Mouse (Mus musculus) heart, postnatal 0 days (tissue): Measurements from ENCODE around the gene Olfr397.

Source experiments
- CTCF ChIP-seq: IDR thresholded peaks from 2 replicates; pipeline ENCODE4 v1.5.1; 2016; ENCODE audit warnings: antibody characterized with exemption, control low read depth, low read depth
- EP300 ChIP-seq: IDR thresholded peaks from 2 replicates; pipeline ENCODE4 v1.6.1; 2016; ENCODE audit warnings: antibody characterized with exemption, low read depth

- TF ChIP-seq CTCF (no peak), EP300 (no peak)
Measured at GRCm38 (mm10) chr11:73936377-73936776, 24.2 kb upstream of the Olfr397 start, which contains the start of gene Olfr23.
